Mouse (Mus musculus) myocyte (in vitro differentiated cells): ENCODE results near the gene Tmeff2.

ENCODE experiments used
- CEBPB ChIP-seq: IDR thresholded peaks from 2 replicates; pipeline ENCODE4 v1.6.1; 2011; ENCODE audit warnings: mild to moderate bottlenecking, moderate library complexity; ENCODE audit not compliant: poor library complexity, insufficient read depth, severe bottlenecking
- E2F4 ChIP-seq: IDR thresholded peaks from one replicate; pipeline ENCODE4 v1.6.1; 2011; ENCODE audit warnings: mild to moderate bottlenecking, control low read depth, moderate library complexity; ENCODE audit not compliant: insufficient read depth
- MAX ChIP-seq: IDR thresholded peaks from one replicate; pipeline ENCODE4 v1.6.1; 2011; ENCODE audit warnings: low read depth, mild to moderate bottlenecking, control low read depth
- MYOD1 ChIP-seq, 3 experiments: IDR thresholded peaks; one replicate each; pipeline ENCODE4 v1.6.1; 2011; ENCODE audit warnings: control low read depth in 2 of 3, low read depth in 2 of 3, mild to moderate bottlenecking in 2 of 3, moderate library complexity in 1 of 3; ENCODE audit not compliant: insufficient read length in 2 of 3, control insufficient read depth in 1 of 3
- POLR2A ChIP-seq: IDR thresholded peaks from one replicate; pipeline ENCODE4 v1.6.1; 2011; ENCODE audit warnings: low read depth, mild to moderate bottlenecking, control low read depth, moderate library complexity; ENCODE audit not compliant: insufficient read length
- POLR2AphosphoS2 ChIP-seq: IDR thresholded peaks from one replicate; pipeline ENCODE4 v1.6.1; 2011; ENCODE audit warnings: low read depth, control low read depth; ENCODE audit not compliant: insufficient read length
- REST ChIP-seq: IDR thresholded peaks from one replicate; pipeline ENCODE4 v1.6.1; 2011; ENCODE audit warnings: mild to moderate bottlenecking, control low read depth, moderate library complexity; ENCODE audit not compliant: insufficient read depth, insufficient read length
- TCF3 ChIP-seq: IDR thresholded peaks from one replicate; pipeline ENCODE4 v1.6.1; 2011; ENCODE audit warnings: low read depth, control low read depth; ENCODE audit not compliant: insufficient read length
- USF1 ChIP-seq: IDR thresholded peaks from one replicate; pipeline ENCODE4 v1.6.1; 2011; ENCODE audit warnings: low read depth, mild to moderate bottlenecking, control low read depth, moderate library complexity

- TF ChIP-seq POLR2A (no peak), E2F4 (no peak), MYOD1 (IDR thresholded peaks at IDR 0.05; ENCODE audit: control insufficient read depth in 1 of 3, insufficient read length in 2 of 3, low read depth in 2 of 3) (no peak), REST (no peak), MAX (no peak), TCF3 (no peak), USF1 (no peak), POLR2AphosphoS2 (no peak), CEBPB (no peak)
Measured at GRCm38 (mm10) chr1:51117830-51118229, 217.4 kb downstream of the Tmeff2 start.
